Mouse (Mus musculus): ENCODE results near the gene Zfp385a. TPM values are rescaled to one million over a fixed set of nuclear protein-coding genes. Genes with fewer than 3 reads are reported as not detected.

Gene Zfp385a
- total and polyA plus RNA-seq, 3 experiments = 4.4 to 54.0 TPM; not detected in 1

DNA sequence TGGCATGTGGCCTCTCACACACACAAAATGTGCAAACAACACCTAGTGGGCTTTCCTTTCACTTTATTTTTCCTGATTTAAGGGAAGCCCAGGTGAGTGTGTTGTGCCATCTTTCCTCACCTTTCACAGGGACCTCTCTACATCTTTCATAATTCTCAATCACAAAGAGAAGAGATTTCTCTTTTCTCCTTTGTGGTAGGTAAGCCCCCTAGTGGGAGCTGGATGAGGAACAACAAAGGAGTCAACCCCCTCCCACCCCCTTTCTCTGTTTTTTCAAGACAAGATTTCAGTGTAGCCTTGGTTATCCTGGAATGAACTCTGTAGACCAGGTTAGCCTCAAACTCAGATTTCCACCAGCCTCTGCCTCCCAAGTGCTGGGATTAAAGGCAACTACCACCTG lies 3.7 kb upstream of the Zfp385a start:
- TF ChIP-seq ETS1 (IDR thresholded peaks at IDR 0.05; ENCODE audit: low read depth, low read length) (no peak), CTCF (IDR thresholded peaks at IDR 0.05 in 2 of 3, conservative IDR thresholded peaks at IDR 0.05 in 1 of 3; ENCODE audit: control insufficient read depth in 1 of 3, insufficient read depth in 1 of 3, low read depth in 2 of 3, low read length in 3 of 3, poor library complexity in 1 of 3, severe bottlenecking in 1 of 3) (peak in 2 of 3 experiments; percentile 8 to 13; a peak in 1 of 6 replicates)
- no peak overlapping the region for H3K9ac ChIP-seq (ENCODE audit: control insufficient read depth, low read depth, low read length, poor library complexity, severe bottlenecking)
- H3K4me1 ChIP-seq (ENCODE audit: control insufficient read depth in 1 of 2, insufficient read depth in 2 of 2, low read length in 2 of 2) = peaks cover 0 to 5% of the 10 kb centered on the region in 2 experiments; a peak in 3 of 4 replicates
- no peaks in the 10 kb centered on the region for H3K9me3 ChIP-seq (replicated peaks; ENCODE audit: insufficient read depth, low read length)
- H3K27ac ChIP-seq (ENCODE audit: control insufficient read depth, low read depth, low read length) = no peak overlapping the region
- peak; percentile 15 for DNase-seq (ENCODE audit: low read depth, low spot score)
- peaks cover 10% of the 10 kb centered on the region for H3K79me2 ChIP-seq (ENCODE audit: control insufficient read depth, insufficient read depth, low read length, poor library complexity)
- no peaks in the 10 kb centered on the region for H3K27me3 ChIP-seq (ENCODE audit: control insufficient read depth in 1 of 2, insufficient read depth in 2 of 2, low read length in 2 of 2)
- H3K36me3 ChIP-seq (ENCODE audit: control insufficient read depth in 1 of 2, insufficient read depth in 2 of 2, low read length in 2 of 2) = peaks cover 2 to 6% of the 10 kb centered on the region in 2 experiments; a peak in 3 of 4 replicates
- H3K4me3 ChIP-seq (ENCODE audit: control insufficient read depth in 1 of 2, insufficient read depth in 1 of 2, low read depth in 2 of 2, low read length in 2 of 2) = no peak overlapping the region

GRCm38 (mm10) chr15:103343008-103343407 lies 3.1 kb upstream of the Zfp385a start:
- Histone ChIP-seq H3K4me3 (ENCODE audit: control insufficient read depth in 1 of 2, insufficient read depth in 1 of 2, low read depth in 2 of 2, low read length in 2 of 2) (no peak overlapping the region), H3K27me3 (ENCODE audit: control insufficient read depth in 1 of 2, insufficient read depth in 2 of 2, low read length in 2 of 2) (no peaks in the 10 kb centered on the region)

GRCm38 (mm10) chr15:103342415-103342814 lies 2.5 kb upstream of the Zfp385a start:
- TF ChIP-seq ZC3H11A (IDR thresholded peaks at IDR 0.05; ENCODE audit: low read depth, low read length) (peak; percentile 38; the same call in 1 of the 2 replicates), SIN3A (IDR thresholded peaks at IDR 0.05; ENCODE audit: low read length) (0 out of 2 replicates have a peak, but pooled peaks have one; percentile 16), RAD21 (IDR thresholded peaks at IDR 0.05; ENCODE audit: low read depth, low read length) (peak; percentile 70), SMC3 (IDR thresholded peaks at IDR 0.05; ENCODE audit: low read depth, low read length) (peak; percentile 51), NELFE (IDR thresholded peaks at IDR 0.05; ENCODE audit: low read depth, low read length) (no peak), HCFC1 (IDR thresholded peaks at IDR 0.05; ENCODE audit: low read depth, low read length) (no peak), MAZ (IDR thresholded peaks at IDR 0.05; ENCODE audit: low read depth, low read length) (no peak), TAL1 (IDR thresholded peaks at IDR 0.05; ENCODE audit: low read length) (no peak), CTCF (IDR thresholded peaks at IDR 0.05 in 2 of 3, conservative IDR thresholded peaks at IDR 0.05 in 1 of 3; ENCODE audit: control insufficient read depth in 1 of 3, insufficient read depth in 1 of 3, low read depth in 2 of 3, low read length in 3 of 3, poor library complexity in 1 of 3, severe bottlenecking in 1 of 3) (peak; percentile 36 to 72 (median 50))
- Histone ChIP-seq H3K27ac (ENCODE audit: control insufficient read depth, low read depth, low read length) (no peak overlapping the region), H3K4me1 (ENCODE audit: control insufficient read depth in 1 of 2, insufficient read depth in 2 of 2, low read length in 2 of 2) (peaks cover 0 to 16% of the 10 kb centered on the region in 2 experiments; a peak in 3 of 4 replicates), H3K9me3 (replicated peaks; ENCODE audit: insufficient read depth, low read length) (no peaks in the 10 kb centered on the region), H3K4me3 (ENCODE audit: control insufficient read depth in 1 of 2, insufficient read depth in 1 of 2, low read depth in 2 of 2, low read length in 2 of 2) (no peak overlapping the region), H3K36me3 (ENCODE audit: control insufficient read depth in 1 of 2, insufficient read depth in 2 of 2, low read length in 2 of 2) (peaks cover 6 to 12% of the 10 kb centered on the region in 2 experiments), H3K79me2 (ENCODE audit: control insufficient read depth, insufficient read depth, low read length, poor library complexity) (peaks cover 15% of the 10 kb centered on the region), H3K9ac (ENCODE audit: control insufficient read depth, low read depth, low read length, poor library complexity, severe bottlenecking) (no peak overlapping the region), H3K27me3 (ENCODE audit: control insufficient read depth in 1 of 2, insufficient read depth in 2 of 2, low read length in 2 of 2) (no peaks in the 10 kb centered on the region)
- peak; percentile 84 for DNase-seq (ENCODE audit: low read depth, low spot score)

More at GRCm38 (mm10) chr15:103343008-103343407, 3.1 kb upstream of the Zfp385a start:
- H3K27ac ChIP-seq (ENCODE audit: control insufficient read depth, low read depth, low read length) = no peak overlapping the region
- peaks cover 0 to 10% of the 10 kb centered on the region in 2 experiments; a peak in 3 of 4 replicates for H3K4me1 ChIP-seq (ENCODE audit: control insufficient read depth in 1 of 2, insufficient read depth in 2 of 2, low read length in 2 of 2)
- peaks cover 6 to 7% of the 10 kb centered on the region in 2 experiments for H3K36me3 ChIP-seq (ENCODE audit: control insufficient read depth in 1 of 2, insufficient read depth in 2 of 2, low read length in 2 of 2)
- H3K9ac ChIP-seq (ENCODE audit: control insufficient read depth, low read depth, low read length, poor library complexity, severe bottlenecking) = no peak overlapping the region
- no peak for TF ChIP-seq GATA1 (IDR thresholded peaks at IDR 0.05; ENCODE audit: low read depth, low read length)
- no peak for TF ChIP-seq USF2 (IDR thresholded peaks at IDR 0.05; ENCODE audit: borderline replicate concordance in 1 of 2, insufficient read depth in 1 of 2, low read depth in 1 of 2, low read length in 2 of 2)
- no peak for TF ChIP-seq MAX (IDR thresholded peaks at IDR 0.05; ENCODE audit: low read length)
- TF ChIP-seq ELF1 (IDR thresholded peaks at IDR 0.05; ENCODE audit: low read depth, low read length) = no peak
- TF ChIP-seq E2F4 (IDR thresholded peaks at IDR 0.05; ENCODE audit: borderline replicate concordance, low read depth, low read length) = no peak
- TF ChIP-seq HCFC1 (IDR thresholded peaks at IDR 0.05; ENCODE audit: low read depth, low read length) = no peak
- TF ChIP-seq JUND (IDR thresholded peaks at IDR 0.05; ENCODE audit: low read depth, low read length) = no peak
- TF ChIP-seq POLR2A (IDR thresholded peaks at IDR 0.05; ENCODE audit: control insufficient read depth in 1 of 2, insufficient read depth in 1 of 2, low read depth in 1 of 2, low read length in 2 of 2, poor library complexity in 1 of 2) = no peak
- TF ChIP-seq MAFK (IDR thresholded peaks at IDR 0.05; ENCODE audit: borderline replicate concordance, low read depth, low read length) = no peak
- no peak for TF ChIP-seq ZKSCAN1 (IDR thresholded peaks at IDR 0.05; ENCODE audit: low read depth, low read length)
- TF ChIP-seq POLR2AphosphoS5 (IDR thresholded peaks at IDR 0.05; ENCODE audit: borderline replicate concordance, low read depth, low read length) = no peak
- TF ChIP-seq MYC (IDR thresholded peaks at IDR 0.05; ENCODE audit: low read depth, low read length) = no peak
- TF ChIP-seq POLR2AphosphoS2 (IDR thresholded peaks at IDR 0.05; ENCODE audit: low read length) = no peak
- TF ChIP-seq MYB (IDR thresholded peaks at IDR 0.05; ENCODE audit: low read depth, low read length) = no peak
- no peak for TF ChIP-seq RAD21 (IDR thresholded peaks at IDR 0.05; ENCODE audit: low read depth, low read length)
- TF ChIP-seq CHD2 (IDR thresholded peaks at IDR 0.05; ENCODE audit: low read length) = no peak
- no peak for TF ChIP-seq NRF1 (IDR thresholded peaks at IDR 0.05; ENCODE audit: insufficient read depth, low read depth, low read length, poor library complexity, severe bottlenecking)
- TF ChIP-seq GABPA (IDR thresholded peaks at IDR 0.05; ENCODE audit: low read depth, low read length) = no peak
- DNase-seq (ENCODE audit: low read depth, low spot score) = peak; percentile 16
- H3K9me3 ChIP-seq (replicated peaks; ENCODE audit: insufficient read depth, low read length) = no peaks in the 10 kb centered on the region
- H3K79me2 ChIP-seq (ENCODE audit: control insufficient read depth, insufficient read depth, low read length, poor library complexity) = peaks cover 15% of the 10 kb centered on the region

All from MEL (cell line).